Mouse (Mus musculus): Measurements from ENCODE around the gene Zmat5. TPM values are rescaled to one million over a fixed set of nuclear protein-coding genes. Genes with fewer than 3 reads are reported as not detected.

Gene Zmat5
- polyA plus RNA-seq, 1 experiment from 2014 or later, result 72.6 TPM

GRCm38 (mm10) chr11:4744691-4745090 is 40.2 kb downstream of the Zmat5 start:
- peaks cover 41% of the 10 kb centered on the region for H3K4me1 ChIP-seq (replicated peaks)
- 62% methylated on average over 6 of the region's 6 CpGs for WGBS
- no peaks in the 10 kb centered on the region for H3K36me3 ChIP-seq
- no peak for ATAC-seq (ENCODE audit: low read depth)
- H3K27ac ChIP-seq (replicated peaks), result no peak overlapping the region
- peak overlapping the region; percentile 67; the same call in 1 of the 2 replicates for H3K4me3 ChIP-seq
- peak overlapping the region; percentile 99 for H3K4me2 ChIP-seq
- H3K27me3 ChIP-seq, result peaks cover 73% of the 10 kb centered on the region
- H3K9me3 ChIP-seq, result no peaks in the 10 kb centered on the region
- H3K9ac ChIP-seq, result 0 out of 2 replicates have a peak overlapping the region, but pooled peaks have one; percentile 81

GRCm38 (mm10) chr11:4745969-4746368 is 41.5 kb downstream of the Zmat5 start:
- WGBS, result under 1% methylated on average over 39 of the region's 39 CpGs
- peak; percentile 14; the same call in 1 of the 2 replicates for ATAC-seq (ENCODE audit: low read depth)

GRCm38 (mm10) chr11:4746733-4747132 is 42.3 kb downstream of the Zmat5 start, which contains the start of gene Cabp7:
TSS of gene Cabp7 (minus strand) at chr11:4746778.
- ATAC-seq (ENCODE audit: low read depth), result peak; percentile 1; the same call in 1 of the 2 replicates
- peak within 1 kb of the TSS; percentile 67 for H3K4me3 ChIP-seq
- H3K4me2 ChIP-seq, result peak within 1 kb of the TSS; percentile 99
- peaks cover 90% of the 10 kb centered on the region for H3K27me3 ChIP-seq
- whole genome bisulfite sequencing, result 0% methylated on average over 17 of the region's 73 CpGs
- H3K4me1 ChIP-seq (replicated peaks), result peaks cover 54% of the 10 kb centered on the region
- no peaks in the 10 kb centered on the region for H3K9me3 ChIP-seq
- no peaks in the 10 kb centered on the region for H3K36me3 ChIP-seq
- H3K9ac ChIP-seq, result peak within 1 kb of the TSS; percentile 81
- peak within 1 kb of the TSS; percentile 42 for H3K27ac ChIP-seq (replicated peaks)

More at GRCm38 (mm10) chr11:4745969-4746368, 41.5 kb downstream of the Zmat5 start:
- no peaks in the 10 kb centered on the region for H3K9me3 ChIP-seq
- no peaks in the 10 kb centered on the region for H3K36me3 ChIP-seq
- H3K27me3 ChIP-seq, result peaks cover 86% of the 10 kb centered on the region
- peak overlapping the region; percentile 81 for H3K9ac ChIP-seq
- peak overlapping the region; percentile 99 for H3K4me2 ChIP-seq
- H3K27ac ChIP-seq (replicated peaks), result no peak overlapping the region
- H3K4me1 ChIP-seq (replicated peaks), result peaks cover 52% of the 10 kb centered on the region
- peak overlapping the region; percentile 67 for H3K4me3 ChIP-seq

- ATAC-seq (ENCODE audit: low read depth), result peak; percentile 9; the same call in 1 of the 2 replicates
- H3K27ac ChIP-seq (replicated peaks), result peak overlapping the region; percentile 42
- no peaks in the 10 kb centered on the region for H3K9me3 ChIP-seq
- H3K36me3 ChIP-seq, result no peaks in the 10 kb centered on the region
- peak overlapping the region; percentile 81 for H3K9ac ChIP-seq
- peaks cover 58% of the 10 kb centered on the region for H3K4me1 ChIP-seq (replicated peaks)
- peaks cover 89% of the 10 kb centered on the region for H3K27me3 ChIP-seq
- peak overlapping the region; percentile 99 for H3K4me2 ChIP-seq
- H3K4me3 ChIP-seq, result peak overlapping the region; percentile 67
- under 1% methylated on average over 12 of the region's 12 CpGs for WGBS
Observed at GRCm38 (mm10) chr11:4747285-4747684, 42.8 kb downstream of the Zmat5 start.

- H3K4me1 ChIP-seq (replicated peaks), result peaks cover 69% of the 10 kb centered on the region
- H3K27me3 ChIP-seq, result peaks cover 63% of the 10 kb centered on the region
- H3K9ac ChIP-seq, result no peak overlapping the region
- H3K9me3 ChIP-seq, result 0 out of 2 replicates have a peak, but pooled peaks cover 2% of the 10 kb centered on the region
- ATAC-seq (ENCODE audit: low read depth), result no peak
- H3K4me2 ChIP-seq, result no peak overlapping the region
- 14% methylated on average over 9 of the region's 9 CpGs for WGBS
- H3K27ac ChIP-seq (replicated peaks), result no peak overlapping the region
- H3K36me3 ChIP-seq, result no peaks in the 10 kb centered on the region
- no peak overlapping the region for H3K4me3 ChIP-seq
Observed at GRCm38 (mm10) chr11:4750263-4750662, 45.8 kb downstream of the Zmat5 start.

GRCm38 (mm10) chr11:4752836-4753235 is 48.4 kb downstream of the Zmat5 start:
- H3K9ac ChIP-seq, result no peak overlapping the region
- peak overlapping the region; percentile 69 for H3K27ac ChIP-seq (replicated peaks)
- ATAC-seq (ENCODE audit: low read depth), result peak; percentile 38; the same call in 1 of the 2 replicates
- peaks cover 66% of the 10 kb centered on the region for H3K4me1 ChIP-seq (replicated peaks)
- no peaks in the 10 kb centered on the region for H3K36me3 ChIP-seq
- H3K4me2 ChIP-seq, result 0 out of 2 replicates have a peak overlapping the region, but pooled peaks have one; percentile 3
- WGBS, result 21% methylated on average over 10 of the region's 10 CpGs
- 0 out of 2 replicates have a peak, but pooled peaks cover 2% of the 10 kb centered on the region for H3K9me3 ChIP-seq
- H3K4me3 ChIP-seq, result no peak overlapping the region
- H3K27me3 ChIP-seq, result peaks cover 40% of the 10 kb centered on the region

GRCm38 (mm10) chr11:4754036-4754435 is 49.6 kb downstream of the Zmat5 start:
- WGBS, result 88% methylated on average over 3 of the region's 3 CpGs
- Histone ChIP-seq H3K27ac (replicated peaks) (no peak overlapping the region), H3K4me2 (no peak overlapping the region), H3K27me3 (peaks cover 28% of the 10 kb centered on the region), H3K9ac (no peak overlapping the region), H3K4me1 (replicated peaks) (peaks cover 56% of the 10 kb centered on the region), H3K4me3 (no peak overlapping the region), H3K36me3 (no peaks in the 10 kb centered on the region), H3K9me3 (0 out of 2 replicates have a peak, but pooled peaks cover 2% of the 10 kb centered on the region)
- ATAC-seq (ENCODE audit: low read depth), result no peak

GRCm38 (mm10) chr11:4754867-4755266 is 50.4 kb downstream of the Zmat5 start:
- WGBS, result 58% methylated on average over 11 of the region's 11 CpGs
- H3K9ac ChIP-seq, result no peak overlapping the region
- ATAC-seq (ENCODE audit: low read depth), result no peak

GRCm38 (mm10) chr11:4756460-4756859 is 52.0 kb downstream of the Zmat5 start:
- Histone ChIP-seq H3K36me3 (no peaks in the 10 kb centered on the region), H3K27ac (replicated peaks) (no peak overlapping the region), H3K9me3 (0 out of 2 replicates have a peak, but pooled peaks cover 2% of the 10 kb centered on the region), H3K4me2 (no peak overlapping the region), H3K4me1 (replicated peaks) (peaks cover 57% of the 10 kb centered on the region), H3K4me3 (no peak overlapping the region), H3K9ac (no peak overlapping the region), H3K27me3 (peaks cover 5% of the 10 kb centered on the region; the same call in 1 of the 2 replicates)
- 64% methylated on average over 9 of the region's 9 CpGs for WGBS
- no peak for ATAC-seq (ENCODE audit: low read depth)

More at GRCm38 (mm10) chr11:4754867-4755266, 50.4 kb downstream of the Zmat5 start:
- Histone ChIP-seq H3K9me3 (0 out of 2 replicates have a peak, but pooled peaks cover 2% of the 10 kb centered on the region), H3K4me1 (replicated peaks) (peaks cover 56% of the 10 kb centered on the region), H3K4me2 (no peak overlapping the region), H3K4me3 (no peak overlapping the region), H3K36me3 (no peaks in the 10 kb centered on the region), H3K27ac (replicated peaks) (no peak overlapping the region), H3K27me3 (peaks cover 19% of the 10 kb centered on the region)

GRCm38 (mm10) chr11:4756984-4757788 is 52.7 kb downstream of the Zmat5 start:
- H3K36me3 ChIP-seq, result no peaks in the 10 kb centered on the region
- no peak overlapping the region for H3K4me3 ChIP-seq
- H3K4me2 ChIP-seq, result no peak overlapping the region
- WGBS, result 30% methylated on average over 11 of the region's 11 CpGs
- no peak overlapping the region for H3K9ac ChIP-seq
- peaks cover 4% of the 10 kb centered on the region; the same call in 1 of the 2 replicates for H3K27me3 ChIP-seq
- H3K4me1 ChIP-seq (replicated peaks), result peaks cover 60% of the 10 kb centered on the region
- H3K27ac ChIP-seq (replicated peaks), result 0 out of 2 replicates have a peak overlapping the region, but pooled peaks have one; percentile 18
- ATAC-seq (ENCODE audit: low read depth), result peak; percentile 51
- H3K9me3 ChIP-seq, result 0 out of 2 replicates have a peak, but pooled peaks cover 2% of the 10 kb centered on the region

- Histone ChIP-seq H3K4me1 (replicated peaks) (peaks cover 60% of the 10 kb centered on the region), H3K9ac (no peak overlapping the region), H3K4me2 (no peak overlapping the region), H3K27ac (replicated peaks) (0 out of 2 replicates have a peak overlapping the region, but pooled peaks have one; percentile 18), H3K27me3 (no peaks in the 10 kb centered on the region), H3K36me3 (no peaks in the 10 kb centered on the region), H3K4me3 (no peak overlapping the region), H3K9me3 (0 out of 2 replicates have a peak, but pooled peaks cover 2% of the 10 kb centered on the region)
- ATAC-seq (ENCODE audit: low read depth), result no peak
- 4% methylated on average over 4 of the region's 4 CpGs for WGBS
Observed at GRCm38 (mm10) chr11:4757789-4758158, 53.3 kb downstream of the Zmat5 start.

- no peaks in the 10 kb centered on the region for H3K9me3 ChIP-seq
- H3K27me3 ChIP-seq, result no peaks in the 10 kb centered on the region
- 0 out of 2 replicates have a peak overlapping the region, but pooled peaks have one; percentile 26 for H3K9ac ChIP-seq
- no peak overlapping the region for H3K4me3 ChIP-seq
- H3K4me1 ChIP-seq (replicated peaks), result peaks cover 52% of the 10 kb centered on the region
- H3K36me3 ChIP-seq, result no peaks in the 10 kb centered on the region
- H3K4me2 ChIP-seq, result no peak overlapping the region
- ATAC-seq (ENCODE audit: low read depth), result no peak
- peak overlapping the region; percentile 82 for H3K27ac ChIP-seq (replicated peaks)
- 10% methylated on average over 4 of the region's 4 CpGs for WGBS
Observed at GRCm38 (mm10) chr11:4760438-4760837, 56.0 kb downstream of the Zmat5 start.

All from neural tube, embryonic 13.5 days (tissue).